Mouse (Mus musculus) heart, embryonic 12.5 days (tissue): ENCODE measurements around the gene Nub1. TPM values are rescaled to one million over a fixed set of nuclear protein-coding genes. Genes with fewer than 3 reads are reported as not detected.
"Not testable (repeated sequence)": the region's sequence is repeated elsewhere in the genome, so short reads cannot be mapped to it uniquely, and the experiment has no call there.

Experiments
- ATAC-seq: fragments of 200-750 bp; cut with Nextera tagmentation; 2 replicates; pipeline ENCODE4 v1.8.0; 2017; ENCODE audit warnings: moderate TSS enrichment, moderate library complexity; ENCODE audit not compliant: insufficient number of reproducible peaks, low FRiP score
- H3K27ac ChIP-seq: fragments of 300-500 bp; sonication (generic); 2 replicates; pipeline ENCODE4 v1.5.1; 2016; ENCODE audit warnings: mild to moderate bottlenecking, moderate library complexity; ENCODE audit not compliant: poor library complexity, severe bottlenecking
- H3K27me3 ChIP-seq: fragments of 300-500 bp; sonication (generic); replicated peaks from 2 replicates; pipeline ENCODE4 v1.6.1; 2016; ENCODE audit warnings: mild to moderate bottlenecking, moderate library complexity
- H3K36me3 ChIP-seq: fragments of 300-500 bp; sonication (generic); 2 replicates; pipeline ENCODE4 v1.6.1; 2016; ENCODE audit warnings: mild to moderate bottlenecking, moderate library complexity
- H3K4me1 ChIP-seq: fragments of 300-500 bp; sonication (generic); replicated peaks from 2 replicates; pipeline ENCODE4 v1.6.1; 2016; ENCODE audit warnings: mild to moderate bottlenecking
- H3K4me2 ChIP-seq: fragments of 300-500 bp; sonication (generic); 2 replicates; pipeline ENCODE4 v1.6.1; 2016; ENCODE audit warnings: mild to moderate bottlenecking, moderate library complexity
- H3K4me3 ChIP-seq: fragments of 300-500 bp; sonication (generic); 2 replicates; pipeline ENCODE4 v1.5.1; 2016; ENCODE audit warnings: mild to moderate bottlenecking
- H3K9ac ChIP-seq: fragments of 300-500 bp; sonication (generic); 2 replicates; pipeline ENCODE4 v1.6.1; 2016; ENCODE audit warnings: mild to moderate bottlenecking, moderate library complexity
- H3K9me3 ChIP-seq: fragments of 300-500 bp; sonication (generic); replicated peaks from 2 replicates; pipeline ENCODE4 v1.6.1; 2016; ENCODE audit warnings: mild to moderate bottlenecking, moderate library complexity
- WGBS: fragments of 180-500 bp; shearing (Covaris S2); methylation state at CpG from one replicate; pipeline ENCODE4 v1.1.7; 2016; 5-methylcytosine and 5-hydroxymethylcytosine counted together
- polyA plus RNA-seq: library from polyadenylated mRNA; unstranded; fragments of >200 nt; fragmentation: Nextera tagmentation; extraction: Ambion mirVana; gene quantifications from 2 replicates; pipeline ENCODE4 v1.2.1, GENCODE M21; 2016

Nub1 gene
- polyA plus RNA-seq, 1 experiment from 2014 or later, result 29.5 TPM

DNA sequence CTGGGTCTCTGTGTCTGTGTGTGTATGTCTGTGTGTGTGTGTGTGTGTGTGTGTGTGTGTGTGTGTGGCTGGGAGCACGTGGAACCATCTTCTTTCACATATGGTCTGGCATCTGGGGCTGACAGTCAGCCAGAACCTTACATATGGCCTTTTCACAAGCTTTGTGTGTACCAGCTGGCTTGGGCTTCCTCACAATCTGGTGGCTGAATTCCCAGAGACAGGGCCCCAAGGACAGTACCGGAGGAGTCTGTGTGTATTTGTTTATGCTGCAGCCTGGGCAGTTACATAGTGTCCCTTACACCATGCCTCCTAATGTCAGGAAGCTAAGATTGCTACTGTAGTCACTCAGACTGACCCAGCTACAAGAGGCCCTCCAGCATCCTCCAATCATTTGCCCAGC lies 28.2 kb upstream of the Nub1 start:
- ATAC-seq, result no peak
- Histone ChIP-seq H3K36me3 (no peaks in the 10 kb centered on the region), H3K9ac (no peak overlapping the region), H3K4me1 (no peaks in the 10 kb centered on the region), H3K4me3 (no peak overlapping the region), H3K4me2 (no peak overlapping the region), H3K9me3 (no peaks in the 10 kb centered on the region), H3K27ac (no peak overlapping the region), H3K27me3 (peaks cover 8% of the 10 kb centered on the region)
- 44% methylated on average over 2 of the region's 2 CpGs for WGBS

DNA sequence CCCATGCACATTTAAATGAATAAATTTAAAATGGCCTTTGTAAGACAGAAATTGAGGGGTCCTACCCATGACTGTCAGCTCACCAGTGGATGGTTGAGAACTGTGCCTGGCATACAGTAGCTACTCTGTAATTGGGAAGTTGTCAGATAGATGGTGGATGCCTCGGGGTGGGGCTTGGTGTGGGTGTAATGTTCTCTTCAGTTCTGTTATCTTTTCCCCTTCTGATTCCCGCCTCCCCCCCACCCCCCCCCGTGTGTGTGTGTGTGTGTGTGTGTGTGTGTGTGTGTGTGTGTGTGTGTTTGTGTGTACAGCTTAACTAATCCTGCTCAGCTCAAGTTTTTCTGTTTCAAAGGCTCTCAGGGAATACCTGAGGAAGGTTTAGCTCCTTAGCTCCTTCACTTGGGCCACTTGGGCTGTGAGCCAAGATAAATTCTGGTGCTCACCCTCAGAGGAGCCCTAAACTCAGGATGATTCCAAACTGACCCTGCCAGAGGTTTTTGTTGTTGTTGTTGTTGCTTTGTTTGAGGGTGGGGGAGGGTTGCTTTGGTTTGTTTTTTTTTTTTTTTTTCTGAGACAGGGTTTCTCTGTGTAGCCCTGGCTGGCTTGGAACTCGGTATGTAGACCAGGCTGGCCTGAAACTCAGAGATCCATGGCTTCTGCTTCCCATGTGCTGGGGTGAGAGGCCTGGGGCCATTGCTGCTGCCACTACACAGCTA lies 25.5 kb upstream of the Nub1 start:
- ATAC-seq, result no peak
- no peaks in the 10 kb centered on the region for H3K4me1 ChIP-seq
- no peak overlapping the region for H3K27ac ChIP-seq
- H3K9me3 ChIP-seq, result no peaks in the 10 kb centered on the region
- 70% methylated on average over 3 of the region's 4 CpGs for WGBS
- no peak overlapping the region for H3K4me2 ChIP-seq
- H3K27me3 ChIP-seq, result no peaks in the 10 kb centered on the region
- H3K4me3 ChIP-seq, result no peak overlapping the region
- H3K36me3 ChIP-seq, result no peaks in the 10 kb centered on the region
- H3K9ac ChIP-seq, result no peak overlapping the region

DNA sequence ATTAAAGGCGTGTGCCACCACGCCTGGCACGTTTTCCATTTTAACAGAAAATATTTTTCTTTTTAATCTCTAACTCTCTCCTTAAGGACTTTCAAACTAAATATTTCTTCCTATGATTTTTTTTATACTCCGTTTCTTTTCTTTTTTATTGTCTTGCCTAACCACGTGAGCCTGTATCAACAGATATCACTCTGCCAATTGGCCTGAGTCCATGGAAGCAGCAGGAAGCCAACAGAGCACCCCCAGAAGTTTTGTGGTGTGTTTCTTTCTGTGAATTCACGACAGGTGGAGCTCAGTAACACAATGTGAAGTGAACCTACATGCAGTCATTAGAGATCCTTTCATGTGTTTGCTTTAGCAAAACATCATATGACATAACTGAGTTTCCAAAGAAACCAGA lies 23.9 kb upstream of the Nub1 start:
- Histone ChIP-seq H3K27ac (no peak overlapping the region), H3K27me3 (no peaks in the 10 kb centered on the region), H3K4me2 (no peak overlapping the region), H3K9ac (no peak overlapping the region), H3K4me3 (no peak overlapping the region), H3K36me3 (no peaks in the 10 kb centered on the region), H3K4me1 (no peaks in the 10 kb centered on the region), H3K9me3 (no peaks in the 10 kb centered on the region)
- no peak for ATAC-seq
- 75% methylated on average over 6 of the region's 6 CpGs for WGBS

DNA sequence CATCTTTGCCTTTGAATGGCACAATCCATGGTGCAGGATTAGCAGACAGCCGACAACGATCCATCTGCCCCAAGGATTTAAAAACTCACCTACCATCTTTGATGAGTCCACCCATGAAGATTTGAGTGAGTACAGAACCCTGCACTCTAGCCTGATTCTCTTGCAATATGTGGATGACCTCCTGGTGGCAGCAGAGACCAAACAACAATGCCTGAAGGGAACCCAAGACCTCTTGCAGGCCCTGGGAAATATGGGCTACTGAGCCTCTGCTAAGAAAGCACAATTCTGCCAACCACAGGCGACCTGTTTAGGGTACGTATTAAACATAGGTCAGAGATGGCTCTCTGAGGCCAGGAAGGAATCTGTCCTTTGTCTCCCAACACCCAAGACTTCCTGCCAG lies 11.1 kb upstream of the Nub1 start:
- no peak overlapping the region for H3K4me2 ChIP-seq
- H3K9ac ChIP-seq, result no peak overlapping the region
- no peak overlapping the region for H3K27ac ChIP-seq
- H3K4me3 ChIP-seq, result no peak overlapping the region
- H3K27me3 ChIP-seq, result 0 out of 2 replicates have a peak, but pooled peaks cover 8% of the 10 kb centered on the region
- no peaks in the 10 kb centered on the region for H3K4me1 ChIP-seq
- H3K9me3 ChIP-seq, result no peaks in the 10 kb centered on the region
- H3K36me3 ChIP-seq, result no peaks in the 10 kb centered on the region
- 34% methylated on average over 4 of the region's 4 CpGs for WGBS
- ATAC-seq, result no peak

DNA sequence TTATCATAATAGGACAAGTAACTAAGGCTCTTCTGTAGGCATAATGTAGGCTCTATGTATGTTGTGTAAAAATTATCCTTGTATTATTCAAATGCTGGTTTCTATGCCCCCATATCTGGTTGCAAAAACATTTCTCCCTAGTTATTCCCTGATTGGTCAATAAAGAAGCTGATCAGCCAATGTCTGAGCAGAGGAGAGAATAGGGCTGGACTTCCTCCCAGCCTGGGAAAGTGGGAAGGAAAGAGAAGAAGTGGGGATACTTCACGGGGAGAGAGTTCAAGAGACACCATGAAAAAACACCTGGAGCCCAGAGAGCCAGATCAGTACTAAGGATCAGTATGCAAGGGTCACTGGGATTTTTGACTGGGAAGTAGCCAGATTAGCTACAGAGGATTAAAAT lies 3.9 kb upstream of the Nub1 start:
- ATAC-seq, result no peak
- no peak overlapping the region for H3K4me2 ChIP-seq
- H3K27ac ChIP-seq, result no peak overlapping the region
- 47% methylated on average over 1 of the region's 1 CpGs for WGBS
- H3K27me3 ChIP-seq, result no peaks in the 10 kb centered on the region
- no peak overlapping the region for H3K4me3 ChIP-seq
- peaks cover 3% of the 10 kb centered on the region for H3K4me1 ChIP-seq
- H3K9ac ChIP-seq, result no peak overlapping the region
- no peaks in the 10 kb centered on the region for H3K9me3 ChIP-seq
- no peaks in the 10 kb centered on the region for H3K36me3 ChIP-seq

DNA sequence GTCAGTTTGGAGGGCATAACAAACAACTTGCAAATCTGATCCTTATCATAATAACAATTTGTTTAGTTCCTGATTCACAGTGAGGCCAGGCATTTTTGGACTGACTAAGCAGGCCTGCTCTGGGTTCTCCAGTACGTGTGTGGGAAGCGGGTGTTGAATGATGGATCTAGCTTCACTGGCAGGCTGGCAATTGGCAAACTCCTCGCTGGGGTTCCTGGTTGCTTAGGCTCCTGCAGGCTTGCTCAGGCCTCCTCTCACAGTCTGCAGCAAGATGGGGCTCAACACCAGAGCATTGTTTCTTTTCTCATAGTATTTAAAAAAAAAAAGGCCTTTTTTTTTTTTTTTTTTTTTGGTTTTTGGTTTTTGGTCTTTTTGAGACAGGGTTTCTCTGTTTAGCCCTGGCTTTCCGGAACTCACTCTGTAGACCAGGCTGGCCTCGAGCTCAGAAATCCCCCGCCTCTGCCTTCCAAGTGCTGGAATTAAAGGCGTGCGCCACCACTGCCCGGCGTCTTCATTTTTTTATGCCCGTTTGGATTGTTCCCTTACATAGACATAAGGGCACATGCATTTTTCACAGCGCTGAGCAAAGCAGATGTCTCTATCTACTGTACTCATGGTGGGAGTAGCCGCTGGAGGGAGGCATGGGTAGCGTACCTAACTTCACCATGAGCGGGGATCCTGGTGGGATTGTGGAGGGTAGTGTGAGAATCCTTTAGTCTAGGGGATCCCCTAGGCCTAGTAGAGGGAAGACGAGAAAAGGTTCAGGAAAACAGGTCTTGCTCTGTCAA lies 560 bp upstream of the Nub1 start:
- Histone ChIP-seq H3K4me2 (peak overlapping the region; percentile 69), H3K36me3 (peaks cover 9% of the 10 kb centered on the region), H3K27ac (peak overlapping the region; percentile 97), H3K4me1 (peaks cover 17% of the 10 kb centered on the region), H3K9ac (peak overlapping the region; percentile 70), H3K27me3 (no peaks in the 10 kb centered on the region), H3K9me3 (no peaks in the 10 kb centered on the region), H3K4me3 (peak overlapping the region; percentile 99)
- peak; percentile 33; the same call in 1 of the 2 replicates for ATAC-seq
- 19% methylated on average over 16 of the region's 16 CpGs for whole genome bisulfite sequencing

DNA sequence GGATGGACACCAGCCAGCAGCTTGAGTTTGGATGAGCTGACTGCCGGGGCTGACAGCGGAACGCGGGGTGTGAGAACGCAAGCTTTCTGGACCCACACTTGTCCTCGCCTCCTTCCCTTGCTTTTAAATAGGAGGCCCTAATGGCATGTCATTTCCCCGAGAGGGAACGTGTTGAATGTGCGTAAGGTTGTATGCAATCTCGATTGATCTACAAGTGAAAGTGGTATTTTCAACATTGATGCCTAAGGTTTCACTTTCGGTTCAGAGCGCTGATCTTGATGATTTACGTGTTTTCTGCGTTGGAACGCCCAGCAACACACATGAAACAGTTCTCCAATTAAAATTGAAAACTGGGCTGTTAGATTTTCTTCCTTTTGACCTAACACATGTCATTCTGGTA lies 844 bp downstream of the Nub1 start:
- Histone ChIP-seq H3K27ac (peak overlapping the region; percentile 97), H3K9me3 (no peaks in the 10 kb centered on the region), H3K36me3 (peaks cover 23% of the 10 kb centered on the region), H3K27me3 (no peaks in the 10 kb centered on the region), H3K9ac (peak overlapping the region; percentile 94), H3K4me1 (peaks cover 17% of the 10 kb centered on the region), H3K4me2 (peak overlapping the region; percentile 79), H3K4me3 (peak overlapping the region; percentile 99)
- ATAC-seq, result no peak
- under 1% methylated on average over 15 of the region's 15 CpGs for WGBS

DNA sequence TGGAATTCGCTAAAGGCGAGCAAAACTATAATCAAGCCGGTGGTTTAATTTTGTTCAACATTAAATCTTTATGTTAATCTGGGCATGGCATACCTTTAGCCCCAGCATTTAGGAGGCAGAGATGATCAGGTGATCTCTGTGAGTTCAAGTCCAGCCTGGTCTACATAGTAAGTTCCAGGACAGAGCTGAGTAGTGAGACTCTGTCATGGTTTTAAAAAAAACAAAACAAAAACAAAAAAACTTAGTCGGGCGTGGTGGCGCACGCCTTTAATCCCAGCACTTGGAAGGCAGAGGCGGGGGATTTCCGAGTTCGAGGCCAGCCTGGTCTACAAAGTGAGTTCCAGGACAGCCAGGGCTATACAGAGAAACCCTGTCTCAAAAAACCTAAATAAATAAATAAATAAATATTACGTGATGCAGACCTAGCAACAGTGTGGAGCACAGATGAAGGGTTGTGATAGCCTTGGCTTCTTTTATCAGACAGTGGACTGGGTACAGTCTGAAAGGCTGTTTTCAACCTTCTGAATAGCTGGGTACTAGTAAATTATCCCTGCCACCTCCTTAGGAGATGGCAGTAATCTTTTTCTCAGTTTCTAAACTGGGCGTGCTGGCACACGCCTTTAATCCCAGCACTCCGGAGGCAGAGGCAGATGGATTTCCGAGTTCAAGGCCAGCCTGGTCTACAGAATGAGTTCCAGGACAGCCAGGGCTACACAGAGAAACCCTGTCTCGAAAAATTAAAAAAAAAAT lies 1.5 kb downstream of the Nub1 start:
- not testable (repeated sequence) for ATAC-seq, H3K27ac ChIP-seq, H3K9me3 ChIP-seq, H3K27me3 ChIP-seq
- WGBS, result 77% methylated on average over 16 of the region's 16 CpGs
- Histone ChIP-seq H3K4me1 (peaks cover 17% of the 10 kb centered on the region), H3K36me3 (peaks cover 30% of the 10 kb centered on the region), H3K4me3 (peak overlapping the region; percentile 99), H3K9ac (peak overlapping the region; percentile 94), H3K4me2 (peak overlapping the region; percentile 79)

DNA sequence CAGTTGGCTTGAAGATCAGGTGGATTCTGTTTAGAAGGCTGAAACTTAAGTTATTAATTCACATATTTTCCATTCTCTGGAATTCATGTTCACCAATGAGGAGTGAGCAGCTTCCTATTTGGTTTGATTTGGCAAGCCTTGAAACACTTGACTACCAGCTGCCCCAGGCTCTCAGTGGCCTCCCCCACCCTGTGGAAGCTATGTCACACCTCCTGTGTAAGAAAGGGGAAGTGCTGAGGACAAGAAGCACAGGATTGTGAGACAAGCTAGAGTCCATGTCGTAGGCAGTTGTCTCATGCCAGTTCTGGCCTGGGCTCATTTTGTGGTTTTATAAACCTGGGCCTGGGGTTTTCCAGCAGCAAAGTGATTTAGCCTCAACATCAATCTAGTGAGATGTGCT lies 2.4 kb downstream of the Nub1 start:
- Histone ChIP-seq H3K9me3 (no peaks in the 10 kb centered on the region), H3K27ac (no peak overlapping the region), H3K4me2 (no peak overlapping the region), H3K36me3 (peaks cover 39% of the 10 kb centered on the region), H3K9ac (no peak overlapping the region), H3K27me3 (no peaks in the 10 kb centered on the region), H3K4me1 (peaks cover 17% of the 10 kb centered on the region), H3K4me3 (no peak overlapping the region)
- no peak for ATAC-seq
- 65% methylated on average over 1 of the region's 1 CpGs for WGBS

DNA sequence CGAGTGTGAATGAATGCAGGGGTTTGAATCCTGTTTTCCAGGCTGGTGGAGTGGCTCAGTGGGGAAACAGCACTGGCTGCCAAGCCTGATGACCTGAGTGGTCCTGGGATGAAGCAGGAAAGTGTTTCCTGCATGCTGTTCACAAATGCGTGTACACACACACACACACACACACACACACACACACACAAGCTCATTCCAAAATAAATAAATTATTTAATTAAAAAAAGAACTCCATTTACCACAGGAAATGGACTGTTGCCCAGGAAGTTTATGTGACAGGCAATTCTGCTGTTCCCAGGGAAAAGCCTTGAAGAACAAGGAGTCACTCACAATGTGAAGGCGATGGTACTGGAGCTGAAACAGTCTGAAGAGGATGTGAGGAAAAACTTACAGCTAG lies 11.4 kb downstream of the Nub1 start:
- Histone ChIP-seq H3K9ac (no peak overlapping the region), H3K4me2 (no peak overlapping the region), H3K4me3 (no peak overlapping the region), H3K27me3 (no peaks in the 10 kb centered on the region), H3K27ac (peak overlapping the region; percentile 29), H3K36me3 (peaks cover 94% of the 10 kb centered on the region), H3K4me1 (0 out of 2 replicates have a peak, but pooled peaks cover 2% of the 10 kb centered on the region), H3K9me3 (no peaks in the 10 kb centered on the region)
- ATAC-seq, result no peak
- WGBS, result 79% methylated on average over 3 of the region's 3 CpGs

DNA sequence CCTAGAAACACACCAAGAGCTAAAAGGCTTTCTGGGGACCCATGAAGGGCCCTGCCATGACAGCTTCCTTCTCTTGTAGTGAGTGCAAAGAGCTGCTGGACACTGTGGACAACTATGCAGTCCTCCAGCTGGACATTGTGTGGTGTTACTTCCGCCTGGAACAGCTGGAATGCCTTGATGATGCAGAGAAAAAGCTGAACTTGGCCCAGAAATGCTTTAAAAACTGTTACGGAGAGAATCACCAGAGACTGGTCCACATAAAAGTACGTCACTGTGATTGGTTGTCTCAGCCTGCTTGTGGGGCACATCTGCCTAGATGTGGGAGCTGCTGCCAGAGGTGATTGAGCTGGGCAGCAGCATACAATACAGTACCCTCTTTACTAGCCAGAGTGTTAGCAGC lies 15.9 kb downstream of the Nub1 start:
- no peak overlapping the region for H3K27ac ChIP-seq
- WGBS, result 90% methylated on average over 3 of the region's 3 CpGs

More for the DNA sequence above, 15.9 kb downstream of the Nub1 start:
- Histone ChIP-seq H3K9ac (no peak overlapping the region), H3K9me3 (no peaks in the 10 kb centered on the region), H3K27me3 (no peaks in the 10 kb centered on the region), H3K4me3 (no peak overlapping the region), H3K4me2 (no peak overlapping the region), H3K4me1 (0 out of 2 replicates have a peak, but pooled peaks cover under 1% of the 10 kb centered on the region), H3K36me3 (peaks cover 94% of the 10 kb centered on the region)
- ATAC-seq, result no peak
